34 mouse cellular contexts compared by ENCODE assay signal in genomic region chr2:71589114-71589513, GRCm38 (mm10). TPM values are rescaled to one million over a fixed set of nuclear protein-coding genes. Genes with fewer than 3 reads are reported as not detected.
DNase-seq lines count a peak whose midpoint lies in the region; ATAC-seq and TF ChIP-seq lines count a peak whose summit lies in the region.
"Had no signal": no experiment of that assay in that cellular context is flagged by ENCODE, and none has a peak within 500 bp of the region (broad histone marks: within the 10 kb centered on the region; RNA-seq: fewer than 3 reads in every experiment).

No protein-coding gene starts in this region.

- peak; percentile 73 for DNase-seq in midbrain, embryonic 11.5 days (ENCODE audit: low spot score, missing footprints)
- peak; percentile 56 for DNase-seq in Muller cell, postnatal 12 days (ENCODE audit: inconsistent ontology term)
- no peak for DNase-seq in adrenal gland, postnatal 25 days
- DNase-seq: adrenal gland, postnatal 10 days; cerebellum, adult 11 months; cerebellum, adult 2 months; cerebellum, adult 9-11 months; cerebellum, postnatal 25 days; gastrocnemius, postnatal 10 days; gastrocnemius, postnatal 36 days; heart, adult 2 months; heart, postnatal 10 days; heart, postnatal 36 days had no signal

- H3K9me3 ChIP-seq in midbrain, embryonic 11.5 days (ENCODE audit: control insufficient read depth, low read length) = no peaks in the 10 kb centered on the region
- no peaks in the 10 kb centered on the region for H3K9me3 ChIP-seq in midbrain, embryonic 15.5 days
- no peaks in the 10 kb centered on the region for H3K9me3 ChIP-seq in heart, embryonic 11.5 days (replicated peaks; ENCODE audit: control insufficient read depth, low read length)
- H3K9me3 ChIP-seq: embryonic facial prominence, embryonic 12.5 days; embryonic facial prominence, embryonic 15.5 days; forebrain, embryonic 10.5 days; forebrain, embryonic 13.5 days; G1E; heart, embryonic 12.5 days; heart, embryonic 15.5 days; hindbrain, embryonic 10.5 days; hindbrain, embryonic 13.5 days; intestine, embryonic 15.5 days had no signal

- no peak overlapping the region for H3K9ac ChIP-seq in midbrain, embryonic 11.5 days (ENCODE audit: low read length)
- no peak overlapping the region for H3K9ac ChIP-seq in midbrain, embryonic 15.5 days
- H3K9ac ChIP-seq in heart, embryonic 11.5 days (ENCODE audit: low read depth, low read length) = no peak overlapping the region
- H3K9ac ChIP-seq: embryonic facial prominence, embryonic 12.5 days; embryonic facial prominence, embryonic 15.5 days; forebrain, embryonic 13.5 days; heart, embryonic 12.5 days; heart, embryonic 15.5 days; hindbrain, embryonic 13.5 days; intestine, embryonic 15.5 days had no signal

- no peak overlapping the region for H3K4me2 ChIP-seq in midbrain, embryonic 11.5 days
- no peak overlapping the region for H3K4me2 ChIP-seq in midbrain, embryonic 15.5 days
- no peak overlapping the region for H3K4me2 ChIP-seq in heart, embryonic 11.5 days
- H3K4me2 ChIP-seq: embryonic facial prominence, embryonic 12.5 days; embryonic facial prominence, embryonic 15.5 days; forebrain, embryonic 13.5 days; heart, embryonic 12.5 days; heart, embryonic 15.5 days; hindbrain, embryonic 13.5 days; intestine, embryonic 15.5 days had no signal

- ATAC-seq in midbrain, embryonic 11.5 days (ENCODE audit: low FRiP score) = no peak
- no peak for ATAC-seq in midbrain, embryonic 15.5 days (replicated peaks)
- ATAC-seq in heart, embryonic 11.5 days (replicated peaks; ENCODE audit: insufficient number of reproducible peaks, low FRiP score, low TSS enrichment) = no peak
- ATAC-seq in erythroid progenitor cell, adult 5-6 weeks (replicated peaks; ENCODE audit: low FRiP score, poor library complexity, severe bottlenecking) = no peak
- ATAC-seq: forebrain, embryonic 13.5 days; forebrain, embryonic 16.5 days; hindbrain, embryonic 16.5 days; intestine, embryonic 15.5 days had no signal

- no peak for TF ChIP-seq CTCF in embryonic fibroblast, embryonic 13.5 days (IDR thresholded peaks at IDR 0.05; ENCODE audit: borderline replicate concordance, insufficient read depth, low read length)

- WGBS in midbrain, embryonic 11.5 days = 90% methylated on average over 9 of the region's 9 CpGs
- 92% methylated on average over 9 of the region's 9 CpGs for WGBS in midbrain, embryonic 15.5 days
- 83% methylated on average over 9 of the region's 9 CpGs for WGBS in heart, embryonic 11.5 days (ENCODE audit: insufficient replicate concordance)

- H3K4me3 ChIP-seq in midbrain, embryonic 11.5 days (ENCODE audit: low read depth, low read length) = no peak overlapping the region
- H3K4me3 ChIP-seq in midbrain, embryonic 15.5 days = no peak overlapping the region
- no peak overlapping the region for H3K4me3 ChIP-seq in embryonic fibroblast, embryonic 13.5 days (ENCODE audit: insufficient read depth, low read length)
- H3K4me3 ChIP-seq in heart, embryonic 11.5 days (ENCODE audit: low read depth, low read length) = no peak overlapping the region
- H3K4me3 ChIP-seq: embryonic facial prominence, embryonic 12.5 days; embryonic facial prominence, embryonic 15.5 days; erythroblast, embryonic 14.5 days; forebrain, embryonic 10.5 days; forebrain, embryonic 13.5 days; heart, adult 2 months; heart, embryonic 12.5 days; heart, embryonic 15.5 days; hindbrain, embryonic 10.5 days; hindbrain, embryonic 13.5 days; intestine, embryonic 15.5 days had no signal

- H3K27ac ChIP-seq in midbrain, embryonic 11.5 days (ENCODE audit: low read depth, low read length) = no peak overlapping the region
- no peak overlapping the region for H3K27ac ChIP-seq in midbrain, embryonic 15.5 days
- H3K27ac ChIP-seq in embryonic fibroblast, embryonic 13.5 days (ENCODE audit: insufficient read depth, low read length) = 0 out of 2 replicates have a peak overlapping the region, but pooled peaks have one; percentile 24
- H3K27ac ChIP-seq in heart, embryonic 11.5 days (ENCODE audit: low read depth, low read length) = no peak overlapping the region
- H3K27ac ChIP-seq: embryonic facial prominence, embryonic 12.5 days; embryonic facial prominence, embryonic 15.5 days; forebrain, embryonic 10.5 days; forebrain, embryonic 13.5 days; heart, adult 2 months; heart, embryonic 15.5 days; hindbrain, embryonic 10.5 days; hindbrain, embryonic 13.5 days; intestine, embryonic 15.5 days had no signal

- H3K36me3 ChIP-seq in midbrain, embryonic 11.5 days (ENCODE audit: control insufficient read depth, insufficient read depth, low read length) = no peaks in the 10 kb centered on the region
- no peaks in the 10 kb centered on the region for H3K36me3 ChIP-seq in midbrain, embryonic 15.5 days (replicated peaks)
- H3K36me3 ChIP-seq in heart, embryonic 11.5 days (ENCODE audit: control insufficient read depth, insufficient read depth, low read length) = no peaks in the 10 kb centered on the region
- H3K36me3 ChIP-seq: embryonic facial prominence, embryonic 12.5 days; embryonic facial prominence, embryonic 15.5 days; forebrain, embryonic 10.5 days; G1E; heart, embryonic 12.5 days; heart, embryonic 15.5 days; hindbrain, embryonic 10.5 days; hindbrain, embryonic 13.5 days; intestine, embryonic 15.5 days had no signal

- H3K27me3 ChIP-seq in midbrain, embryonic 11.5 days (ENCODE audit: control insufficient read depth, insufficient read depth, low read length) = no peaks in the 10 kb centered on the region
- H3K27me3 ChIP-seq in midbrain, embryonic 15.5 days (replicated peaks) = no peaks in the 10 kb centered on the region
- no peaks in the 10 kb centered on the region for H3K27me3 ChIP-seq in heart, embryonic 11.5 days (ENCODE audit: control insufficient read depth, insufficient read depth, low read length)
- H3K27me3 ChIP-seq: embryonic facial prominence, embryonic 12.5 days; embryonic facial prominence, embryonic 15.5 days; forebrain, embryonic 13.5 days; heart, embryonic 12.5 days; heart, embryonic 15.5 days; hindbrain, embryonic 13.5 days; intestine, embryonic 15.5 days had no signal

- no peaks in the 10 kb centered on the region for H3K4me1 ChIP-seq in midbrain, embryonic 11.5 days (ENCODE audit: control insufficient read depth, insufficient read depth, low read length)
- no peaks in the 10 kb centered on the region for H3K4me1 ChIP-seq in midbrain, embryonic 15.5 days
- H3K4me1 ChIP-seq in embryonic fibroblast, embryonic 13.5 days (ENCODE audit: control insufficient read depth, insufficient read depth, low read length) = no peaks in the 10 kb centered on the region; the same call in 1 of the 2 replicates
- no peaks in the 10 kb centered on the region for H3K4me1 ChIP-seq in heart, embryonic 11.5 days (ENCODE audit: control insufficient read depth, insufficient read depth, low read length)
- H3K4me1 ChIP-seq: embryonic facial prominence, embryonic 12.5 days; embryonic facial prominence, embryonic 15.5 days; forebrain, embryonic 13.5 days; heart, embryonic 12.5 days; heart, embryonic 15.5 days; hindbrain, embryonic 10.5 days; hindbrain, embryonic 13.5 days; intestine, embryonic 15.5 days had no signal

- TF ChIP-seq POLR2A in embryonic fibroblast, embryonic 13.5 days (IDR thresholded peaks at IDR 0.05; ENCODE audit: low read depth, low read length) = no peak

RNA-seq across cellular contexts. Expression of gene Dlx2, which starts 42.6 kb away (rescaled TPM):
- polyA plus RNA-seq in midbrain, embryonic 11.5 days (2014; fragmentation: Nextera tagmentation; extraction: Ambion mirVana) = 4.7 and 5.8 TPM in 2 replicates
- 8.0 and 10.7 TPM in 2 replicates for polyA plus RNA-seq in midbrain, embryonic 15.5 days (2015; fragmentation: Nextera tagmentation; extraction: Ambion mirVana)
- polyA plus RNA-seq in embryonic fibroblast, embryonic 13.5 days (2011; ENCODE audit: insufficient read length, low read depth, missing spikeins) = 2.4 and 3.2 TPM in 2 replicates
- 0.65 and 1.3 TPM in 2 replicates for polyA plus RNA-seq in heart, embryonic 11.5 days (2014; fragmentation: Nextera tagmentation; extraction: Ambion mirVana)
- not detected in 2 replicates for total RNA-seq in erythroid progenitor cell, adult 5-6 weeks (2015; ENCODE audit: low replicate concordance)
- total RNA-seq in erythroid progenitor cell, adult 5-6 weeks (2017; ENCODE audit: low replicate concordance) = not detected in 2 replicates
- total RNA-seq in adrenal gland, postnatal 25 days (2021) = 0.33 and 0.48 TPM in 2 replicates
- total RNA-seq: CH12.LX; common myeloid progenitor, adult 5-6 weeks; G1E; gastrocnemius, adult 18-20 months; gastrocnemius, postnatal 36 days; granulocyte monocyte progenitor cell, adult 5-6 weeks; heart, adult 2 months; heart, postnatal 10 days; heart, postnatal 36 days had no signal
- polyA plus RNA-seq: cerebellum, adult 2 months; G1E; heart, adult 2 months had no signal
